Mouse (Mus musculus): Measurements from ENCODE around the gene Adgrb2. TPM values are rescaled to one million over a fixed set of nuclear protein-coding genes. Genes with fewer than 3 reads are reported as not detected.

Adgrb2 gene
- total RNA-seq, 2 experiments from 2014 or later, result not detected

- ATAC-seq (replicated peaks; ENCODE audit: low FRiP score, poor library complexity, severe bottlenecking), result no peak
Observed at GRCm38 (mm10) chr4:129985671-129986441, 1.2 kb downstream of the Adgrb2 start.

- no peak for ATAC-seq (replicated peaks; ENCODE audit: low FRiP score, poor library complexity, severe bottlenecking)
Observed at GRCm38 (mm10) chr4:129987825-129988504, 3.3 kb downstream of the Adgrb2 start.

- ATAC-seq (replicated peaks; ENCODE audit: low FRiP score, poor library complexity, severe bottlenecking), result no peak
Observed at GRCm38 (mm10) chr4:129989925-129990324, 5.3 kb downstream of the Adgrb2 start.

- ATAC-seq (replicated peaks; ENCODE audit: low FRiP score, poor library complexity, severe bottlenecking), result no peak
Observed at GRCm38 (mm10) chr4:129992720-129993119, 8.1 kb downstream of the Adgrb2 start.

- no peak for ATAC-seq (replicated peaks; ENCODE audit: low FRiP score, poor library complexity, severe bottlenecking)
Observed at GRCm38 (mm10) chr4:129993213-129993612, 8.5 kb downstream of the Adgrb2 start.

- ATAC-seq (replicated peaks; ENCODE audit: low FRiP score, poor library complexity, severe bottlenecking), result no peak
Observed at GRCm38 (mm10) chr4:129993944-129994695, 9.4 kb downstream of the Adgrb2 start.

- ATAC-seq (replicated peaks; ENCODE audit: low FRiP score, poor library complexity, severe bottlenecking), result no peak
Observed at GRCm38 (mm10) chr4:129994728-129995127, 10.1 kb downstream of the Adgrb2 start.

GRCm38 (mm10) chr4:129995255-129995654 lies 10.6 kb downstream of the Adgrb2 start:
- ATAC-seq (replicated peaks; ENCODE audit: low FRiP score, poor library complexity, severe bottlenecking), result no peak

GRCm38 (mm10) chr4:129996015-129996414 lies 11.3 kb downstream of the Adgrb2 start:
- no peak for ATAC-seq (replicated peaks; ENCODE audit: low FRiP score, poor library complexity, severe bottlenecking)

- ATAC-seq (replicated peaks; ENCODE audit: low FRiP score, poor library complexity, severe bottlenecking), result no peak
Observed at GRCm38 (mm10) chr4:129998124-129998523, 13.5 kb downstream of the Adgrb2 start.

GRCm38 (mm10) chr4:130001710-130002109 lies 17.0 kb downstream of the Adgrb2 start:
- no peak for ATAC-seq (replicated peaks; ENCODE audit: low FRiP score, poor library complexity, severe bottlenecking)

- ATAC-seq (replicated peaks; ENCODE audit: low FRiP score, poor library complexity, severe bottlenecking), result no peak
Observed at GRCm38 (mm10) chr4:130002157-130002556, 17.5 kb downstream of the Adgrb2 start.

- ATAC-seq (replicated peaks; ENCODE audit: low FRiP score, poor library complexity, severe bottlenecking), result no peak
Observed at GRCm38 (mm10) chr4:130005593-130005992, 20.9 kb downstream of the Adgrb2 start.

GRCm38 (mm10) chr4:130006533-130006932 lies 21.9 kb downstream of the Adgrb2 start:
- ATAC-seq (replicated peaks; ENCODE audit: low FRiP score, poor library complexity, severe bottlenecking), result no peak

GRCm38 (mm10) chr4:130009043-130009442 lies 24.4 kb downstream of the Adgrb2 start:
- ATAC-seq (replicated peaks; ENCODE audit: low FRiP score, poor library complexity, severe bottlenecking), result no peak

GRCm38 (mm10) chr4:130010723-130011122 lies 26.1 kb downstream of the Adgrb2 start:
- ATAC-seq (replicated peaks; ENCODE audit: low FRiP score, poor library complexity, severe bottlenecking), result no peak

- ATAC-seq (replicated peaks; ENCODE audit: low FRiP score, poor library complexity, severe bottlenecking), result no peak
Observed at GRCm38 (mm10) chr4:130012234-130012633, 27.6 kb downstream of the Adgrb2 start.

GRCm38 (mm10) chr4:130013111-130013510 lies 28.4 kb downstream of the Adgrb2 start:
- no peak for ATAC-seq (replicated peaks; ENCODE audit: low FRiP score, poor library complexity, severe bottlenecking)

- no peak for ATAC-seq (replicated peaks; ENCODE audit: low FRiP score, poor library complexity, severe bottlenecking)
Observed at GRCm38 (mm10) chr4:130016010-130016409, 31.3 kb downstream of the Adgrb2 start.

- no peak for ATAC-seq (replicated peaks; ENCODE audit: low FRiP score, poor library complexity, severe bottlenecking)
Observed at GRCm38 (mm10) chr4:130017036-130017674, 32.5 kb downstream of the Adgrb2 start.
